Mouse (Mus musculus): Measurements from ENCODE around the gene Cdh23.

The Cdh23 gene

DNA sequence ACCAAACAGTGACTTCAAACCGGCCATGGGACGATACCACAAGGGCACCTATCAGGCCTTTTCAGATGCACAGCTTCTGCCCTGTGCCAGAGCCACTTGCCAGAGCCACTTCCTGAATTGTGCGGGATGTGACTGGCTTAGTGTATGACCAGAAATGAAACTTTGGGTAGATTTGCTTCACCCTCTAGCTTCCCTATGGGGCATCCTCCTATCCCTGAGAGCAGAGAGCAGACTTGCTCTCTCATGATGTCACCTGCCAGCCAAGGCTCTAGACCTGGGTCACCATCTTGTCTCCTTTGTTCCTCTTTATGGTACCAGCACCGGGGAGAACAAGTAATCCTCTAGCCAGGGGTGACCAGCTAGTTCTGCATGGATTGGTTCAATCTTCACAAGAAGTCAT lies 10.0 kb upstream of the Cdh23 start:
- no peak for DNase-seq

DNA sequence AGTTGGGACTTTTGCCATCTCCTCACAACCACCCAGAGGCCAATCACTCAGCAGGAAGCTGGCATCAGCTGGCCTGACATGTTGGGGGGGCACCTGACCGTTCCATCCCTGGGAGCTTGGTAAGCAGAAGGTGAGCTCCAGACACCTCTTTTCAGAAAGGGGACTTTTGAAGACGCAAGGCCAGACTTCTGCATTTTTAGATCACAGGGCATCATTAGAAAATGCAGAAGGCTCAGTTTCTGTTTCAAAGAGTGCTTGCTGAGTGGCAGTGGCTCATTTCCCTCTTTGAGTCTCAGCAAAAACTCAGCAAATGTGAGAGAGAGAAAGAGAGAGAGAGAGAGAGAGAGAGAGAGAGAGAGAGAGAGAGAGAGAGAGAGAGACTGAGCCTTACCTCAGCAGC lies 8.8 kb upstream of the Cdh23 start:
- DNase-seq = no peak

GRCm38 (mm10) chr10:60697775-60698174 lies 1.5 kb upstream of the Cdh23 start:
- peak; percentile 26 to 47 for DNase-seq

GRCm38 (mm10) chr10:60696975-60697374 lies 685 bp upstream of the Cdh23 start:
- DNase-seq = peak; percentile 57 to 82

- no peak for DNase-seq
These were observed 4.5 kb downstream of the Cdh23 start for GRCm38 (mm10) chr10:60691671-60692390.

GRCm38 (mm10) chr10:60690960-60691359 lies 5.3 kb downstream of the Cdh23 start:
- peak in 1 of 2 experiments; percentile 29 for DNase-seq

DNA sequence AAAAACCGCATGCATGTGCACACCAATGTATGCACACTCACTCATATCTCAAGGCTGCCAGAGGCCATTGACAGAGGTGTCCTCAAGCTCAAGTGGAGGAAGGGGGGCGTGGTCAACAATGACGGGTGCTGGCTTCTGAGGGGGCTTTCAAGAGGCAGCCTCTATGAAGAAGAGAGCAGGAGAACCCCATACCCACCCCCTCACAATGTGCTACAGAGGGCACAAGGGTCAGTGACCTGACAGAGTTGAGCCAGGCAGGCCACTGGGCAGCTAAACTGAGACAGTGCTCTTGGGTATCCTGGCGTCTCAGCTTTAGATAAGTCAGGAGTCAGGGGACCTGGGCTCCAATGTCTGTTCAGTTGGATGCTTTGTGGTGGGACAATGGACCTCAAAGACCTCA lies 6.9 kb downstream of the Cdh23 start:
- no peak for DNase-seq

- peak in 1 of 2 experiments; percentile 38 for DNase-seq
These were observed 9.1 kb downstream of the Cdh23 start for GRCm38 (mm10) chr10:60687011-60687776.

DNA sequence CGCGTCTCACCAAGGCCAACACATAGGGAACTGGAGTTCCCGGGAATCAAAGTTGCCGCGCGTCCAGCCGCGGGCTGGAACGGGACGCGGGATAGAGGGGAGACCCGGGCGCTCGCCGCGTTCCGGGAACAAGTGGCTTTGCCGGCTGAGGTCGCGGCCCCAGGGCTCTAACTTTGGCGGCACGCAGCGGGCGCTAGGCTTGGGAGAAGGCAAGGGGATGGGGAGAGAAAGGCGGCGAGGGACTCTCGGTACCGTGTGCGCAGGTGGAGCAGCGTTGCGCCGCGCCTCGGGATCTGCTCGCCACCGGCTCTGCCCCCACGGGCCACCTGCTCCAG lies 9.7 kb downstream of the Cdh23 start:
- DNase-seq = no peak

GRCm38 (mm10) chr10:60685764-60686640 lies 10.3 kb downstream of the Cdh23 start:
- no peak for DNase-seq

DNA sequence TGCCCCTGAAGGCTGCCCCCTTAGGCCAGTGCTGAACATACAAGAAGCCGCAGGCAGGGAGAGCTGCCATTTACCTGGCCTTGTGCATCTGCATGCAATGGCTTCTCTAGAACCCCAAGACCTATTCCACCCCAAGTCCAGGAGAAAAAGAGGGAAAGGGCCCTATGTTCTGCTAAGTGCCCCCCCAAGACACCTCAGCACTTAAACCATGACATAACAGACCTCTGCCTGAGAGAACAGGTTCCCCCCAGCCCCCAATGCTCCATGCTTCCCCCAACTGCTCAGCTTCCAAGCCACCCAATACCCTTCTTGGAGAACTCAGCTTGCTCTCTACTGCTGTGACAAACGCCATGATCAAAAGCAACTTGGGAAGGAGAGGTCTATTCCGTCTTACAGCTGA lies 17.4 kb downstream of the Cdh23 start:
- DNase-seq = no peak

GRCm38 (mm10) chr10:60677319-60677718 lies 19.0 kb downstream of the Cdh23 start:
- DNase-seq = no peak

DNA sequence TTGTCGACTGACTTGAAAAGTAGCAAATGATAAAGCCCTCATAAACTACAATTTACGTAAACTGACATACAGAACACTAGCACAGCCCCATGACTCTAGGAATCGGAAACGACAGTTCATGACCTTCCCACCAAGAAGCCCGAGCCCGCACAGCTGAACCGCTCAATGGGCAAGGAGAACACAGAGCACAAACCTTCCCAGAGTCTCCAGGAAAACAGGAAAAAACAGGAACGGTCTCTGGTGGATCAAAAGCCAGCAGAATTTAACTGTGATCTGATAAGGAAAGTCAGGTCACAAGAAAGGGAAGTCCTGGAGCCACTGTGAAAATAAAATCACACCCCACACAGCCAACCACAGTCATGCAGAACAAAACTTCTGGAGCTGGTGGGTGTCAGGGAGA lies 26.1 kb downstream of the Cdh23 start:
- no peak for DNase-seq

- DNase-seq = no peak
These were observed 27.7 kb downstream of the Cdh23 start for GRCm38 (mm10) chr10:60668591-60668990.

DNA sequence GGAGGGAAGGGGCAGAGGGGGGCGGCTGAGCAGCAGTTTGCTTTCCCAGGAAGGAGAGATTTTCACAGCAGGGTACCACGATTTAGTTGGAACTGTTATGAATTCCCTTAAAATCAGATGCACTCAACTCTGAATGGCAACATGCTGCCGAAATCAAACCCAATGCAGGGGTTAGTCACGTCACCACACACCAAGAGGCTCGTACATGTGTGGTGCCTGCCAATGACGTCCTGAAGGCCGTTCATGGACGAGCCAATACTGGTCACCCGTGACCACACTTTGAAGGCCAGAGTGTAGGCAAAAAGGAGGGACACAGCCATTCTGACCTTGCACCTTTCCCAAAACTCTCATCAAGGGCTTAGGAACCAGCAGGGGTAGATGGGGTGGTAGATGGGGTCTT lies 35.3 kb downstream of the Cdh23 start:
- DNase-seq = no peak

DNA sequence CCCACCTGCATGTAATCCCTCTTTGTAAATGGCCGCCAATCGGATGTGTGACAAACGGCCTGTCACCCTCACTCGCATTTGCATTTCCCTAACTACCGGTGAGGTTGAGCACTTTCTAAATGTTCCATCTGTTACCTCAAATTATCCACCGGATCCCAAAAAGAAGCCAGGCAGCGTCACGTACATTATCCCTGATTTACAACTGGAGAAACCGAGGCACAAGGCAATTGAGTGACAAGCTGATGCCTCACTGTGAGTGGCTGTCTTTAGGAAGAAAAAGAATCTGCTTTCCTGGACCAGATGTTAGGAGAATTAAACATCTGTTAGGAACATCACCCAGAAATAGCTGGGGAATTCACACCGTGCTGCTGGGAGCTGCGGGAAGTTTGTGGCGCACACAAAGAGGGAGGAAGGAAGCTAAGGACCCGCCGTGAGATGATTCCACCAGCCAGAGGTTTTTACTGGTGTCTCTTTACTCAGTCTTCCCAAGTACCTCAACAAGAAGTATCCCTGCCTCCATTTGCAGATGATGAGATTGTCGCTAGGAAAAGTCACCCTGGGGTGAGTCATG lies 36.8 kb downstream of the Cdh23 start:
- no peak for DNase-seq

DNA sequence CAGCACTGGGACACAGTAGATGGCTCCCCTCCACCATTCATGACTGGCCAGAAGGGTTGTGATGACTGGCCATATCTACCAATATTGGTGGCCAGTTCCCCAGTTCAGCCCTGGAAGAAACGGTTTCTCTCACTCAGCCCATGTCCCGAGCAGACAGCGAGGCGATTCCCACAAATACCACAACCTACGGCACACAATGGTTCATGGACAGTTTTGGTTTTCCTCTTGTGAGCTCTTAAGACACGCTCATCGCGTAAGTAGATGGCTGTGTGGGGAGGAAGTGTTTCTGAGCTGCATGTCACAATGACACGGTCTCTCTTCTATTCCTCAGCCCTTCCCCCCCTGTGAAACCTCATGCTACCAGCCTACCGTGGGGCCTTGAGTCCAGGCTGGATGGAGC lies 38.1 kb downstream of the Cdh23 start:
- DNase-seq = no peak

- DNase-seq = no peak
These were observed 42.6 kb downstream of the Cdh23 start for GRCm38 (mm10) chr10:60653675-60654074.

DNA sequence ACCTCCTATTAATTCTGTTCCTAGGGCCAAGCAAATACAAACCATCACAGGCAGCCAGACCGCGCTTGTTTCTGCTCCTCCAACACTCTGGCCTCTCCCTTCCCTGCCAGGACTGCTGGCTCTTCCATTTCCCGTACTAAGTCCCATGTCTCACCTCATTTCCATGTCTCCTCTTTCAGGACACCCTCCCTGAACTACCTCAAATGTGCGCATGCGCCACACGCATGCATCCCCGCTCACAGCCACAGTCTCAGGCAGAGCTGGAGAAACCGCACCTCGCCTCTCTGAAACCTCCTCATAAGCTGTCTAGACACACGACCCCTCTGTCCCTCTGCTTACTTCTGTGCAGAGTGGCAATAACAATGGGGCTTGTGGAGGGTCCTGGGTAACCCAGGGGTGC lies 43.2 kb downstream of the Cdh23 start:
- DNase-seq = no peak

- no peak for DNase-seq
These were observed 52.1 kb downstream of the Cdh23 start for GRCm38 (mm10) chr10:60644079-60644641.

DNA sequence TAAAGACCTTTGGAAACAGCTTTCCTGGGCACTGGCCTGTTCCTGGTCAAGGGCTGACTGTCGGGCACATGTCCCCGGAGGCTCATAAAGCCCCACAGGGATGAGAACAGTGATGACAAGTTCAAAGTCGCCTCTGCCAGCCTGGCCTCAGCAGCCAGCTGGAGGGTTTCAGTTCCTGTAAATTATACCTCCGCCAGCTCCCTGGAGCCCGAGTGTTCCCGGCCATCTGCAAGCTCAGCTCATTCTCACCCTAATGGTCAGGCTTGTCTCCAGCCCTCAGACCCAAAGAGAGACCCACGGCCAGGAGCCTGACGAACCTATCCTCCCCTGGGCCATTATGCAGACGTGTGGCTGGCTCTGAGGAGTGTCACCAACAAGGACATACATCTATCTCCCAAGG lies 57.0 kb downstream of the Cdh23 start:
- peak in 1 of 2 experiments; percentile 11 for DNase-seq

GRCm38 (mm10) chr10:60635568-60636295 lies 60.6 kb downstream of the Cdh23 start:
- DNase-seq = peak in 1 of 2 experiments; percentile 16
